ENCODE assay signal across 19 mouse cellular contexts in the genomic region with DNA sequence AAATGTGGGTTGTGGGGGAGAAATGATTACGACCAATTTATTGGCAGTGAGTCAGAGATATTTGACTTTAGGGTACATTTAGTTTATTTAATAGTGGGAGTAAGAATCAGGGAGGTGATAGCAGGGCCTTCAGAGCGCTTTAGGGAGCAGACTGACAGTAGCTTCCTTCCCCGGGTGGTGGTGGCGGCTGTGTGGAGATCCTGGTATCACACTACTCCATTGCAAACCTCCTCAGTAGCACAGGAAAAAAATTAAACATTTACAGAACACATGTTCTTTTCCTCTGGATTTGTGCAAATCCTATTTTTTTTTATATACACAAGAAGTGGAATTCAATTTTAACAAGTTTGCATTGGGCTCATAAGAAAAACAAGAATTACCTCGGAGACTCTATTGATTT.
A peak's percentile ranks its signal among the peaks of the same experiment; 100 is the strongest.
DNase-seq lines count a peak whose midpoint lies in the region; ATAC-seq and TF ChIP-seq lines count a peak whose summit lies in the region.
"Had no signal": no experiment of that assay in that cellular context is flagged by ENCODE, and none has a peak within 500 bp of the region (broad histone marks: within the 10 kb centered on the region; RNA-seq: fewer than 3 reads in every experiment).

No protein-coding gene starts in this region.

- H3K9me3 ChIP-seq in forebrain, embryonic 15.5 days: no peaks in the 10 kb centered on the region
- H3K9me3 ChIP-seq in forebrain, embryonic 10.5 days: no peaks in the 10 kb centered on the region
- no peaks in the 10 kb centered on the region for H3K9me3 ChIP-seq in neural tube, embryonic 13.5 days
- H3K9me3 ChIP-seq: embryonic facial prominence, embryonic 10.5 days; heart, embryonic 12.5 days; hindbrain, embryonic 15.5 days had no signal

- H3K27me3 ChIP-seq in forebrain, embryonic 15.5 days: no peaks in the 10 kb centered on the region
- peaks cover 54% of the 10 kb centered on the region for H3K27me3 ChIP-seq in forebrain, embryonic 10.5 days (ENCODE audit: poor library complexity, severe bottlenecking)
- no peaks in the 10 kb centered on the region for H3K27me3 ChIP-seq in neural tube, embryonic 13.5 days
- H3K27me3 ChIP-seq: CH12.LX; hindbrain, embryonic 15.5 days had no signal

- no peak overlapping the region for H3K4me2 ChIP-seq in forebrain, embryonic 15.5 days (replicated peaks)
- no peak overlapping the region for H3K4me2 ChIP-seq in neural tube, embryonic 13.5 days

- H3K4me3 ChIP-seq in forebrain, embryonic 15.5 days: no peak overlapping the region
- no peak overlapping the region for H3K4me3 ChIP-seq in forebrain, embryonic 10.5 days
- no peak overlapping the region for H3K4me3 ChIP-seq in layer of hippocampus, adult 2 months
- no peak overlapping the region for H3K4me3 ChIP-seq in neural tube, embryonic 13.5 days
- H3K4me3 ChIP-seq: hindbrain, embryonic 15.5 days had no signal

- WGBS in forebrain, embryonic 15.5 days: 17% methylated on average over 5 of the region's 5 CpGs
- 66% methylated on average over 5 of the region's 5 CpGs for WGBS in forebrain, embryonic 10.5 days
- 41% methylated on average over 5 of the region's 5 CpGs for WGBS in neural tube, embryonic 13.5 days

- DNase-seq in forebrain, embryonic 10.5 days (ENCODE audit: extremely low spot score, low spot score): no peak
- no peak for DNase-seq in layer of hippocampus, adult 2 months (ENCODE audit: low spot score in 2 of 2)
- no peak for DNase-seq in layer of hippocampus, postnatal 25 days (ENCODE audit: extremely low spot score in 1 of 2, low spot score in 1 of 2)
- DNase-seq in neural tube, embryonic 10.5 days (ENCODE audit: extremely low spot score, low spot score): no peak
- DNase-seq in left cerebral cortex, adult 9 months (ENCODE audit: low spot score in 2 of 2): no peak
- DNase-seq: adrenal gland, postnatal 14 days; cerebellum, adult 18-20 months; cerebellum, adult 9-11 months; cerebellum, postnatal 36 days; gastrocnemius, postnatal 14 days had no signal

- ATAC-seq in forebrain, embryonic 15.5 days (replicated peaks): no peak
- ATAC-seq in neural tube, embryonic 13.5 days (ENCODE audit: low read depth): no peak
- ATAC-seq: activated CD4-positive, CD25-positive, alpha-beta regulatory T cell, adult 4 months; intestine, embryonic 16.5 days; Patski had no signal

- no peak overlapping the region for H3K9ac ChIP-seq in forebrain, embryonic 15.5 days (replicated peaks)
- H3K9ac ChIP-seq in neural tube, embryonic 13.5 days: no peak overlapping the region
- H3K9ac ChIP-seq: hindbrain, embryonic 15.5 days had no signal

- peaks cover 67% of the 10 kb centered on the region for H3K4me1 ChIP-seq in forebrain, embryonic 15.5 days
- peaks cover 35% of the 10 kb centered on the region for H3K4me1 ChIP-seq in forebrain, embryonic 10.5 days
- H3K4me1 ChIP-seq in neural tube, embryonic 13.5 days (replicated peaks): peaks cover 66% of the 10 kb centered on the region
- H3K4me1 ChIP-seq: heart, embryonic 12.5 days had no signal

- H3K36me3 ChIP-seq in forebrain, embryonic 15.5 days: no peaks in the 10 kb centered on the region
- H3K36me3 ChIP-seq in forebrain, embryonic 10.5 days (replicated peaks): no peaks in the 10 kb centered on the region
- H3K36me3 ChIP-seq in neural tube, embryonic 13.5 days: no peaks in the 10 kb centered on the region
- H3K36me3 ChIP-seq: embryonic facial prominence, embryonic 10.5 days; heart, embryonic 12.5 days; hindbrain, embryonic 15.5 days had no signal

- H3K27ac ChIP-seq in forebrain, embryonic 15.5 days (replicated peaks): peak overlapping the region; percentile 87
- no peak overlapping the region for H3K27ac ChIP-seq in forebrain, embryonic 10.5 days
- peak overlapping the region; percentile 60 for H3K27ac ChIP-seq in layer of hippocampus, adult 2 months
- peak overlapping the region; percentile 67 for H3K27ac ChIP-seq in neural tube, embryonic 13.5 days (replicated peaks)
- H3K27ac ChIP-seq: embryonic facial prominence, embryonic 10.5 days had no signal

- TF ChIP-seq CTCF in layer of hippocampus, adult 2 months (conservative IDR thresholded peaks at IDR 0.05): no peak
